Mouse (Mus musculus): ENCODE data around the gene Ube2c. TPM values are rescaled to one million over a fixed set of nuclear protein-coding genes. Genes with fewer than 3 reads are reported as not detected.

Ube2c gene
- polyA plus RNA-seq (2016; fragmentation: Nextera tagmentation; extraction: Ambion mirVana) = 438 and 455 TPM in 2 replicates

DNA sequence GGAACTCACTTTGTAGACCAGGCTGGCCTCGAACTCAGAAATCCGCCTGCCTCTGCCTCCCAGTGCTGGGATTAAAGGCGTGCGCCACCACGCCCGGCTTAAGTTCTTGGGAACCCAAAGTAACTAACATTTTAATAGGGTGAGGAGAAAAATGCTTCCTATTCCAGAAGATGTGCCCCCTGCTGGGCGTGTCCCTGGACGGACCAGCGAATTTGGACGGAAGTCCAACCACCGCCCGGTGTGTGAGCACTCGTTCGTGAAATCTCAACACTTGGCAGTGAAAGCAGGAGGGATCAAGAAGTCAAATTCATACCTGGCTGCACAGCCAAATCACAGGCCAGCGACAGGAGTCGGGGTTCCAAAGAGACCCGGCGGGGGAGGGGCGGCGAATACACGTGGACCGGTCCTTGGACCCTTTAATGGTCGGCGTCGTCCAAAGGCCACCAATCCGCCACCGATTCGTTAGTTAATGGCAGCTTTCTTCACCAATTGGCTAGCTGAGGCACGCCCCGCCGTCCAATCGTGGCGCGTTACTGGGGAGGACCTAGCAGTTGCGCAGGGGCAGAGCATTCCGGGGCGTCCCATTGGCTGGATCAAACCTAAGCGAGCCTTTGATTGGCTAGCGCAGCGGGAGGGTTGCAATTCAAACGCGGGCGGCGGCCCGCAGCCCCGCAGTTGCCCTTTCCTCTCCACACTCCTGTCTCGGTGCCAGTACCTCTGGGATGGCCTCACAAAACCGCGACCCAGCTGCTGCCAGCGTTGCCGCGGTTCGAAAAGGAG is at the start of gene Ube2c:
Gene Ube2c, plus strand, starts transcription at position 641 of the 780 bp plus-strand sequence.
- H3K4me3 ChIP-seq = peak within 1 kb of the TSS; percentile 94
- peaks cover 52% of the 10 kb centered on the region for H3K36me3 ChIP-seq
- H3K4me2 ChIP-seq (replicated peaks) = peak within 1 kb of the TSS; percentile 94
- H3K4me1 ChIP-seq = peaks cover 25% of the 10 kb centered on the region
- 3% methylated on average over 53 of the region's 53 CpGs for WGBS
- H3K9me3 ChIP-seq = no peaks in the 10 kb centered on the region
- 0 out of 2 replicates have a peak within 1 kb of the TSS, but pooled peaks have one; percentile 30 for H3K27ac ChIP-seq (replicated peaks)
- no peaks in the 10 kb centered on the region for H3K27me3 ChIP-seq
- ATAC-seq (ENCODE audit: low FRiP score, low read depth) = peak; percentile 100
- H3K9ac ChIP-seq (replicated peaks) = peak within 1 kb of the TSS; percentile 76

DNA sequence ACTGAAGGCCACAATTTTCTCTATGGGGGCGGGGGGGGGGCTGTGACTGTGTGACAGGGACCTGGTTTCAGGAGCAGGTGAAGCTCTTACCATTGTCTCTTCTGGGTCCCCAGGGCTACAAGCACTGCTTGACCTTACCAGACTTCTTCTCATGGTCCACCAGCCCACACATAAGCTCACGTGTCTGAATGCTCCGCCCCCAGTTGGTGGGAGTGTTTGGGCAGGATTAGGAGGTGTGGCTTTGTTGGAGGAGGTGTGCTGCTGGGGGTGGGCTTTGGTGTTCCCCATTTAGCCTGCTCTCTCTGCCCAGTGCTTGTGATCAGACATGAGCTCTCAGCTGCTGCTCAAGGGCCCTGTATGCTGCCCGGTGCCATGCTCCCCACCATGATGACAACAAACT is 46.4 kb upstream of the Ube2c start:
- H3K36me3 ChIP-seq = no peaks in the 10 kb centered on the region
- no peak overlapping the region for H3K27ac ChIP-seq (replicated peaks)
- H3K4me1 ChIP-seq = no peaks in the 10 kb centered on the region
- H3K4me2 ChIP-seq (replicated peaks) = no peak overlapping the region
- peaks cover 7% of the 10 kb centered on the region; the same call in 1 of the 2 replicates for H3K27me3 ChIP-seq
- no peak overlapping the region for H3K4me3 ChIP-seq
- WGBS = 61% methylated on average over 4 of the region's 4 CpGs
- no peak overlapping the region for H3K9ac ChIP-seq (replicated peaks)
- H3K9me3 ChIP-seq = no peaks in the 10 kb centered on the region
- ATAC-seq (ENCODE audit: low FRiP score, low read depth) = no peak

GRCm38 (mm10) chr2:164725895-164726619 is 43.6 kb upstream of the Ube2c start:
- no peaks in the 10 kb centered on the region for H3K4me1 ChIP-seq
- H3K9me3 ChIP-seq = no peaks in the 10 kb centered on the region
- H3K4me3 ChIP-seq = no peak overlapping the region
- WGBS = 32% methylated on average over 6 of the region's 6 CpGs
- H3K27me3 ChIP-seq = peaks cover 7% of the 10 kb centered on the region
- H3K4me2 ChIP-seq (replicated peaks) = no peak overlapping the region
- no peak overlapping the region for H3K9ac ChIP-seq (replicated peaks)
- no peaks in the 10 kb centered on the region for H3K36me3 ChIP-seq
- ATAC-seq (ENCODE audit: low FRiP score, low read depth) = no peak
- no peak overlapping the region for H3K27ac ChIP-seq (replicated peaks)

- Histone ChIP-seq H3K27ac (replicated peaks) (no peak overlapping the region), H3K9me3 (no peaks in the 10 kb centered on the region), H3K9ac (replicated peaks) (no peak overlapping the region), H3K4me1 (no peaks in the 10 kb centered on the region), H3K36me3 (no peaks in the 10 kb centered on the region), H3K4me2 (replicated peaks) (no peak overlapping the region), H3K4me3 (no peak overlapping the region), H3K27me3 (peaks cover 3% of the 10 kb centered on the region)
- no peak for ATAC-seq (ENCODE audit: low FRiP score, low read depth)
- 73% methylated on average over 5 of the region's 5 CpGs for WGBS
Observed at GRCm38 (mm10) chr2:164731719-164732118, 38.0 kb upstream of the Ube2c start.

- H3K27ac ChIP-seq (replicated peaks) = no peak overlapping the region
- H3K9ac ChIP-seq (replicated peaks) = no peak overlapping the region
- H3K9me3 ChIP-seq = no peaks in the 10 kb centered on the region
- no peaks in the 10 kb centered on the region for H3K4me1 ChIP-seq
- no peak for ATAC-seq (ENCODE audit: low FRiP score, low read depth)
- no peaks in the 10 kb centered on the region for H3K36me3 ChIP-seq
- no peak overlapping the region for H3K4me2 ChIP-seq (replicated peaks)
- no peak overlapping the region for H3K4me3 ChIP-seq
- H3K27me3 ChIP-seq = no peaks in the 10 kb centered on the region; the same call in 1 of the 2 replicates
- 82% methylated on average over 2 of the region's 2 CpGs for WGBS
Observed at GRCm38 (mm10) chr2:164733259-164733658, 36.4 kb upstream of the Ube2c start.

- Histone ChIP-seq H3K9ac (replicated peaks) (no peak overlapping the region), H3K4me2 (replicated peaks) (no peak overlapping the region), H3K36me3 (no peaks in the 10 kb centered on the region), H3K4me1 (no peaks in the 10 kb centered on the region), H3K27me3 (no peaks in the 10 kb centered on the region), H3K4me3 (no peak overlapping the region), H3K9me3 (no peaks in the 10 kb centered on the region), H3K27ac (replicated peaks) (no peak overlapping the region)
- no peak for ATAC-seq (ENCODE audit: low FRiP score, low read depth)
- WGBS = 85% methylated on average over 5 of the region's 5 CpGs
Observed at GRCm38 (mm10) chr2:164734839-164735238, 34.9 kb upstream of the Ube2c start.

DNA sequence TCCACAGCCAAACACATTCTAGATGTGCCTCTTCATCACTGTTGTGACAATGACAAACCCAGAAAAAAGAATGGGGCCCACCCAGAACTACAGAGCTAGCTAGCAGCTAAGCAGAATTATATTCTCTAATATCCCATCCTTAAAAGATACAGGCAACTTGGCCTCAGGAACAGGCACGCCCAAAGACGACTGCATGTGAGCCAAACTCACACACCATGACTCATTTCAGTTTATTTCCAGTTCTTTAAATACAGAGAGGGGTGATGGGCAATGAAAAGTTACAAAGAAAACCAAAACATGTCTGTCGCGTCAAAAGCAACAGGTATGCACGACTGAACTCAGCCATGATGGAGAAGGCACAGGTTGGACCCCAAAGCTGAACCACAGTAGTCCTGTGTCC is 34.3 kb upstream of the Ube2c start:
- H3K9me3 ChIP-seq = no peaks in the 10 kb centered on the region
- H3K27ac ChIP-seq (replicated peaks) = no peak overlapping the region
- no peak for ATAC-seq (ENCODE audit: low FRiP score, low read depth)
- no peak overlapping the region for H3K4me2 ChIP-seq (replicated peaks)
- H3K36me3 ChIP-seq = no peaks in the 10 kb centered on the region
- WGBS = 93% methylated on average over 5 of the region's 5 CpGs
- H3K9ac ChIP-seq (replicated peaks) = no peak overlapping the region
- H3K27me3 ChIP-seq = no peaks in the 10 kb centered on the region
- no peak overlapping the region for H3K4me3 ChIP-seq
- H3K4me1 ChIP-seq = no peaks in the 10 kb centered on the region

GRCm38 (mm10) chr2:164737377-164738090 is 32.2 kb upstream of the Ube2c start:
- no peak overlapping the region for H3K9ac ChIP-seq (replicated peaks)
- no peaks in the 10 kb centered on the region for H3K36me3 ChIP-seq
- 68% methylated on average over 3 of the region's 3 CpGs for WGBS
- H3K4me1 ChIP-seq = no peaks in the 10 kb centered on the region
- H3K9me3 ChIP-seq = no peaks in the 10 kb centered on the region
- no peak for ATAC-seq (ENCODE audit: low FRiP score, low read depth)
- no peak overlapping the region for H3K4me2 ChIP-seq (replicated peaks)
- H3K27ac ChIP-seq (replicated peaks) = no peak overlapping the region
- H3K4me3 ChIP-seq = no peak overlapping the region
- H3K27me3 ChIP-seq = no peaks in the 10 kb centered on the region

GRCm38 (mm10) chr2:164739876-164740275 is 29.8 kb upstream of the Ube2c start:
- Histone ChIP-seq H3K4me1 (peaks cover under 1% of the 10 kb centered on the region; the same call in 1 of the 2 replicates), H3K36me3 (no peaks in the 10 kb centered on the region), H3K27ac (replicated peaks) (no peak overlapping the region), H3K9me3 (no peaks in the 10 kb centered on the region), H3K27me3 (0 out of 2 replicates have a peak, but pooled peaks cover 7% of the 10 kb centered on the region), H3K4me3 (no peak overlapping the region), H3K4me2 (replicated peaks) (no peak overlapping the region), H3K9ac (replicated peaks) (no peak overlapping the region)
- no peak for ATAC-seq (ENCODE audit: low FRiP score, low read depth)
- WGBS = 67% methylated on average over 7 of the region's 7 CpGs

DNA sequence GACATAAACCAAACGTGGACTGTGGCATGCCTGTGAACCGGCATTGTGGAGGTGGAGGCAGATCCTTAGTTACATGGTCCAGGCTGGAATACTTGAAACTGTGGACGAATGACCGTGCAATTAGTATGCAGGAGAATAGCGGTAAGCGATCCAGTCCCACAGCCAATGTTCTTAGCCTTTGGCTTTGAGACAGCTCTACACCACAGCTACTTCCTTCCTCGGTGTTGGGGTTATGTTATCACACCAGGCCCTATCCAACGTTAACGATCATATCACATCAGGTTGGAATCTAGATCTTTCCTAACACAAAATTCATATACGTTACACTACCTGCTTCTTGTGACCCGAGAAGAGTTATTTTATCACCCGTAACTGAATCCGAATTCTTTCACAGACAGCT is 24.7 kb upstream of the Ube2c start:
- peak overlapping the region; percentile 83 for H3K4me2 ChIP-seq (replicated peaks)

DNA sequence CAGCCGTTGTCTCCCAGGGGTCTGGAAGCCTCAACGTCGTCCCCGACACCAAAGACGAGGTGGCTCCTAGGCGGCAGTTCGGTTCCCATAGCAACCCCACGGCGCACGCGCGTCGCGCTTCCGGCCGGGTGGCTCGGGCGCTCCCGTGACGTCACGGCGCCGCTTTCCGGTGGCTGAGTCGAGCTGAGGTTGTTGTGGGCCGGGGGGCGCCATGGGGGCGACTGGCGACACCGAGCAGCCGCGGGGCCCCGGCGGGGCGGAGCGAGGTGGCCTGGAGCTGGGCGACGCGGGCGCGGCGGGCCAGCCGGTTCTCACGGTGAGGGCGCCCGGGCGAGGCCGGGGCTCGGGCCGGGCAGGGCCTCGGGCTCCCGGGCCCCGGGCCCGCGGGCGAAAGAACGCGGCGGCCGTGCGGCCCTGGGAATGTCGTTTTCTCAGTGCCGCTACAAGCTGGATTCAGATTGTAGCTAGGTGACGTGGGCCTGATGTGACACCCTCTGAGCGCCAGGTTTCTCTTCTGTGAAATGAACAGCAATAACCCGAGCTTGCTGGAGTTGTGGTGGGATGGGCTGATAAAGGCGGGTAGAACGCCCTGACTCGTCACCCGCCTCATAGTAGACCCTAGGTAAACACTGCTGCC is 23.7 kb upstream of the Ube2c start, which contains the start of the genes Wfdc3 and Dnttip1:
Gene Wfdc3, minus strand, starts transcription at position 89 of the 637 bp plus-strand sequence.
Gene Dnttip1, plus strand, starts transcription at position 141 of the 637 bp plus-strand sequence.
- Histone ChIP-seq H3K4me1 (peaks cover 18% of the 10 kb centered on the region), H3K27me3 (0 out of 2 replicates have a peak, but pooled peaks cover 7% of the 10 kb centered on the region), H3K4me2 (replicated peaks) (peak within 1 kb of the TSS; percentile 83), H3K27ac (replicated peaks) (peak within 1 kb of the TSS; percentile 67), H3K4me3 (peak within 1 kb of the TSS; percentile 76), H3K9ac (replicated peaks) (peak within 1 kb of the TSS; percentile 84), H3K36me3 (peaks cover 32% of the 10 kb centered on the region), H3K9me3 (no peaks in the 10 kb centered on the region)
- under 1% methylated on average over 64 of the region's 70 CpGs for WGBS
- ATAC-seq (ENCODE audit: low FRiP score, low read depth) = peak; percentile 91

More for the DNA sequence above, 24.7 kb upstream of the Ube2c start:
- peaks cover 18% of the 10 kb centered on the region for H3K4me1 ChIP-seq
- 0 out of 2 replicates have a peak, but pooled peaks cover 7% of the 10 kb centered on the region for H3K27me3 ChIP-seq
- H3K9ac ChIP-seq (replicated peaks) = peak overlapping the region; percentile 84
- H3K9me3 ChIP-seq = no peaks in the 10 kb centered on the region
- ATAC-seq (ENCODE audit: low FRiP score, low read depth) = no peak
- peaks cover 24% of the 10 kb centered on the region for H3K36me3 ChIP-seq
- no peak overlapping the region for H3K27ac ChIP-seq (replicated peaks)
- peak overlapping the region; percentile 76 for H3K4me3 ChIP-seq
- 74% methylated on average over 13 of the region's 13 CpGs for WGBS

Data from midbrain, embryonic 12.5 days (tissue).